Mouse (Mus musculus) embryonic facial prominence, embryonic 14.5 days (tissue): ENCODE data around the gene Efemp2. TPM values are rescaled to one million over a fixed set of nuclear protein-coding genes. Genes with fewer than 3 reads are reported as not detected.

Experiments used
- ATAC-seq: fragments of 200-750 bp; cut with Nextera tagmentation; 2 replicates; pipeline ENCODE4 v1.8.0; 2017; ENCODE audit warnings: low read depth, moderate number of reproducible peaks, moderate TSS enrichment
- DNase-seq: peaks from one replicate; pipeline ENCODE4 v3.0.0-alpha.2; 2015; ENCODE audit warnings: low spot score
- H3K27ac ChIP-seq: fragments of 300-500 bp; sonication (generic); replicated peaks from 2 replicates; pipeline ENCODE4 v1.5.1; 2014; ENCODE audit warnings: low read depth, mild to moderate bottlenecking, low read length, moderate library complexity
- H3K27me3 ChIP-seq: fragments of 300-500 bp; sonication (generic); replicated peaks from 2 replicates; pipeline ENCODE4 v1.6.1; 2014; ENCODE audit warnings: low read length; ENCODE audit not compliant: control insufficient read depth, insufficient read depth
- H3K36me3 ChIP-seq: fragments of 300-500 bp; sonication (generic); 2 replicates; pipeline ENCODE4 v1.6.1; 2014; ENCODE audit warnings: low read length, mixed read lengths; ENCODE audit not compliant: control insufficient read depth, insufficient read depth
- H3K4me1 ChIP-seq: fragments of 300-500 bp; sonication (generic); 2 replicates; pipeline ENCODE4 v1.6.1; 2014; ENCODE audit warnings: antibody characterized with exemption, low read length; ENCODE audit not compliant: control insufficient read depth, insufficient read depth
- H3K4me2 ChIP-seq: fragments of 300-500 bp; sonication (generic); 2 replicates; pipeline ENCODE4 v1.6.1; 2014; ENCODE audit warnings: low read depth, mild to moderate bottlenecking, low read length, moderate library complexity, mixed read lengths
- H3K4me3 ChIP-seq: fragments of 300-500 bp; sonication (generic); 2 replicates; pipeline ENCODE4 v1.5.1; 2014; ENCODE audit warnings: low read depth, mild to moderate bottlenecking, low read length
- H3K9ac ChIP-seq: fragments of 300-500 bp; sonication (generic); 2 replicates; pipeline ENCODE4 v1.6.1; 2014; ENCODE audit warnings: low read depth, mild to moderate bottlenecking, low read length, moderate library complexity, mixed read lengths
- H3K9me3 ChIP-seq: fragments of 300-500 bp; sonication (generic); 2 replicates; pipeline ENCODE4 v1.6.1; 2016; ENCODE audit warnings: low read length; ENCODE audit not compliant: control insufficient read depth
- WGBS: fragments of 180-500 bp; shearing (Covaris S2); extraction: QIAGEN DNeasy Blood & Tissue Kit; methylation state at CpG from one replicate; pipeline ENCODE4 v1.1.7; 2014; 5-methylcytosine and 5-hydroxymethylcytosine counted together
- polyA plus RNA-seq: library from polyadenylated mRNA; unstranded; fragments of >200 nt; fragmentation: Nextera tagmentation; extraction: Ambion mirVana; gene quantifications from 2 replicates; pipeline ENCODE4 v1.2.1, GENCODE M21; 2014

Efemp2 gene
- polyA plus RNA-seq, 1 experiment from 2014 or later, result 175 TPM

DNA sequence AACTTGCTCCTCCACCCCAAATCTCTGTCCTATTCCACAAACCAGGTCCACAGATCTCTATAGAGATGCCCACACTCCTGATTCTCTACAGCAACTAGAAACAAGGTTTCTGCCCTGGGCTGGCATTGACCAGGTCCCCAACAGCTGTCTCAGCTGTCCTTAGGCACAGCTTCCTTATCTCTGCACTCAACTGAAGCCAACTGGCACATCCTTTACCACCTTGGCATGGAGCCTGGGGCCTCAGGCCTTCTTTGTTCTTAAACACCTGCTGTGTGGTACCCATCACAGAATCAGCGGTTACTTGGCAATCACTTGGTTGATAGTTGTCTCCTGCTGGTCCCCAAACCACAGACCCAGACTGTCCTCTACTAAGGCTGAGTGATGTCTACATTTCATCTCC lies 43.3 kb upstream of the Efemp2 start:
- no peak for DNase-seq
- 94% methylated on average over 1 of the region's 1 CpGs for WGBS
- Histone ChIP-seq H3K36me3 (peaks cover 25% of the 10 kb centered on the region), H3K4me3 (no peak overlapping the region), H3K27ac (no peak overlapping the region), H3K27me3 (no peaks in the 10 kb centered on the region), H3K4me2 (no peak overlapping the region), H3K9ac (no peak overlapping the region), H3K9me3 (no peaks in the 10 kb centered on the region), H3K4me1 (peaks cover 26% of the 10 kb centered on the region)
- no peak for ATAC-seq

DNA sequence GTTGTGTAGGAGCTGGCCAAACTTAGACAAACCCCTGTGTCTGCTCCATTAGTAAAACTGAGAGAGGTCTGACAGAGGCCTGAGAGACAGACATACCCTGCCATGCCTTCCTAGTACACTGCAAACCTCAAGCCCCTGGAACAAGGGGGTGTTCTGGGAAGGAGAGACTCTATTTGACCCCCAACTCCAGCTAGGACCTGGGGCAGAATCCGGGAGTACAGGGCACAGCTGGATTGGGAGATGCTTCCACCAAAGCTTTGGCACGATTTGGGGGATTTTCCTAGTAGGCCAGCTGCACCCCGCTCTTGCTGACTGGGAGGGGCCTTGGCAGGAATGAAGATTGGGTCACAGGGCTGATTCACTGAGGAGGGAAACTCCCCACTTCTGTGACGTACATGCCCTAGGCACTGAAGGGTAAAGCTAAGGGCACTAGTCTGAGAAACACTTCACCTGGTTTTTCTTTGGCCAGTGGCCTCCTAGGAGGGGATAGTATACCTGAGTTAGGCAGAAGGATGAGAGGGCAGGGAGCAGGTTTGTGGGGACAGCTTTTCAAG lies 41.8 kb upstream of the Efemp2 start:
- Histone ChIP-seq H3K4me3 (no peak overlapping the region), H3K27me3 (no peaks in the 10 kb centered on the region), H3K4me1 (peaks cover 15% of the 10 kb centered on the region), H3K9ac (no peak overlapping the region), H3K36me3 (peaks cover 15% of the 10 kb centered on the region), H3K27ac (no peak overlapping the region), H3K4me2 (no peak overlapping the region), H3K9me3 (no peaks in the 10 kb centered on the region)
- 67% methylated on average over 4 of the region's 4 CpGs for WGBS
- DNase-seq (no peak), ATAC-seq (no peak)

DNA sequence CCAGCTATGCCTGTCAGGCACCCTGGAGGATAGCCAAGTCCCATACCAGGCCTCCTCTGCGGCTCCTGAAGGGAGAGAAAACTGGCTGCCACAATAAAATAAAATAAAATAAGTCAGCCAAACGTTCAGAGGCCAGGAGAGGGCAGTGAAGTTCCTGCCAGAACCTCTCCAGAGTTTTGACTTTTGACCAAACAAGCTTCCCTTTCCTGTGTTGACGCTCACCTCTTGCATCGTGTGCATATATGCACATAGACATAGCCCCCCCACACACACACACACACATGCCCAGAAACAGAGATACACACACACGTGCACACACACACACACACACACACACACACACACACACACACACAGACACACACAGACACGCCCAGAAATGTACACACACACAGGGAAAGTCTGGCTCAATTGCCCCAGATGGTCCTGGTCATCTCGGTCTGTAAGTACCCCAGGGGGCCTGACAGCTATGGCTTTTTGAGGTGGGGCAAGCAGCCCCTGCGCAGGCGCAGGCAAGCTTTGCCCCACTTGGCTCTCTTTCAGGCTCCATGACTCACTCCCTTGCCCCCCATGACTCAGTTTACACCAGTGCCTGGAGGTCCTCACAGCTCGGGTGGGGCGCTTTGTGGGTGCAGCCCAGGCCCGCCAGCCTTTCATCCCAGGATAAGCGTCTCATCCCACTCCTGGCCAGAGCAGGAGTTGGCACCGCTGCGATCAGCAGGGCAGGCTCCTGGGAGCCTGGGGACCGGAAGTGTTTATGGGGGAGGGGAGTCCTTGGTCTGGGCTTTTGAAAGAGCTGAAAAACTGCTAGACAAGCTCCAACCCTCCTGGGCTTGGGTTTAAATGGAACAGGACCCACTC lies 40.5 kb upstream of the Efemp2 start:
- ATAC-seq, result peak; percentile 64
- H3K27ac ChIP-seq, result no peak overlapping the region; the same call in none of the 2 replicates
- 7% methylated on average over 13 of the region's 16 CpGs for WGBS

DNA sequence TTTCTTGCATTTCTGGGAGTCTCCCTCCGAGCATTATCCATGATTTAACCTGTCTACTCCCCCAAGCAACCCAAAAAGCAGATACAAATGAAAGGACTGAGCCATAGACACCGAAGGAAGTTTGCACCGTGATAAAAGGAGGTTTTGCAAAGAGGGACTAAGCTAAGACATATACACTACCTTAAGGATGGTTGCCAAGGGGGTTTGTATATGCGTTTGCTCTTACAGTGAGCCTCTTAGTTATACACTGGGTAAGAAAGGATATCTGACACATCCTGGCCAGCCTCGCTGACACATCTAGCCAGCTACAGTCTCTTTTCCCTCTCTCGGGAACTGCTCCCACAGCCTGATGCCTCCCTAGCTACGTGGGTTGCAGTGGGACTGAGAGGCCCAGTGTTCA lies 39.8 kb upstream of the Efemp2 start:
- ATAC-seq, result no peak
- H3K9ac ChIP-seq, result peak overlapping the region; percentile 58; the same call in 1 of the 2 replicates
- WGBS, result 64% methylated on average over 7 of the region's 7 CpGs
- DNase-seq, result no peak
- peaks cover 15% of the 10 kb centered on the region for H3K4me1 ChIP-seq
- H3K4me3 ChIP-seq, result no peak overlapping the region; the same call in 1 of the 2 replicates
- H3K9me3 ChIP-seq, result no peaks in the 10 kb centered on the region
- no peak overlapping the region for H3K27ac ChIP-seq
- peak overlapping the region; percentile 65 for H3K4me2 ChIP-seq
- no peaks in the 10 kb centered on the region for H3K36me3 ChIP-seq
- no peaks in the 10 kb centered on the region for H3K27me3 ChIP-seq

More for the DNA sequence above, 40.5 kb upstream of the Efemp2 start:
- DNase-seq, result peak; percentile 80
- Histone ChIP-seq H3K9me3 (no peaks in the 10 kb centered on the region), H3K27me3 (no peaks in the 10 kb centered on the region), H3K9ac (peak overlapping the region; percentile 58), H3K4me2 (peak overlapping the region; percentile 65), H3K36me3 (0 out of 2 replicates have a peak, but pooled peaks cover 3% of the 10 kb centered on the region), H3K4me1 (peaks cover 15% of the 10 kb centered on the region), H3K4me3 (peak overlapping the region; percentile 32)

DNA sequence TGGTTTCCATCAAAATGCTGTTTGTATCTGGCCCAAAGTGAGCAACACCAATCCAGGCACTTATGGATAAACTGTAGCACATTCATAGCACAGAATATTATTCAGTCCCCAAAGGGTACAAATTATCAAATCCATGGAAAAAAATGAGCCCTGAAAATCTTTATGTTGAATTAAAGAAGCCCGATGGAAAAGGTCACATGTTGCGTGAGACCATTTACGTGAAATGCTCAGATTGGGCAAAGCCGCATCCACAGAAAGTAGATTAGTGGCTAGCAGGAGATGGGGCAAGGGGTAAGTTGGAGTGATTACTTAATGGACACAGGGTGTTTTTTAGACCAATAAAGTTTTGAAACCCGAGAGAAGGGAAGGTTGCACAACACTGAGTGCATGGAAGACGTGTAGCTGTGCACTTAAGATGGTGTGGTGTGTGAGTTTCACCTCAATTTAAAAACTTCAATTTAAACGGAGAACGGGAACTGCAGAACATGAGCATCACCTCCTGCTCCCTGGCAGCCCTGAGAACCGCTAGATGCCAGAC lies 29.3 kb upstream of the Efemp2 start:
- H3K9ac ChIP-seq, result no peak overlapping the region
- ATAC-seq (no peak), DNase-seq (no peak)
- WGBS, result 63% methylated on average over 9 of the region's 9 CpGs
- H3K4me3 ChIP-seq, result no peak overlapping the region
- no peaks in the 10 kb centered on the region for H3K36me3 ChIP-seq
- H3K9me3 ChIP-seq, result peaks cover 4% of the 10 kb centered on the region; the same call in 1 of the 2 replicates
- H3K4me1 ChIP-seq, result 0 out of 2 replicates have a peak, but pooled peaks cover 4% of the 10 kb centered on the region
- H3K27me3 ChIP-seq, result peaks cover 28% of the 10 kb centered on the region
- no peak overlapping the region for H3K27ac ChIP-seq
- H3K4me2 ChIP-seq, result no peak overlapping the region

DNA sequence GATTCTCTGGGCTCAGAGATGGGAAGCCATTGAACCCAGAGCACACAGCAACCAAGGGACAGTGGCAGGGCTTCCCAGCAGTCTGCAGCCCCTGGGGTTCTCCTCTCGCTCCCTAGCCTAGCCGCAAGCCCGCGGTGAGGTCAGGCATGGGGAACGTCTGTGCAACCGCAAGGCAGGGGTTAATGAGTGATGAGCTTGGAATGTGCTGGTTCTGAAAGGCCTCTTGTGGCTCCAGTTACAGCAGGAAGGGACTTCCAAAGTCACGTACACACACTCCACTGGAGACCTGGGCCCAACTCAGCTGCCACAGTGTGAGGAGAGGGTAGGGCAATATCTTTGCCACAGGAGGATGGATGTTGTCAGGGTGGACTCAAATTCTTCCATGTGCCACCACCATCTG lies 28.8 kb upstream of the Efemp2 start:
- WGBS, result 31% methylated on average over 7 of the region's 7 CpGs
- ATAC-seq (no peak), DNase-seq (peak; percentile 11)
- Histone ChIP-seq H3K9ac (no peak overlapping the region), H3K36me3 (no peaks in the 10 kb centered on the region), H3K4me1 (0 out of 2 replicates have a peak, but pooled peaks cover 4% of the 10 kb centered on the region), H3K27ac (no peak overlapping the region), H3K9me3 (peaks cover 4% of the 10 kb centered on the region; the same call in 1 of the 2 replicates), H3K4me2 (no peak overlapping the region), H3K27me3 (peaks cover 33% of the 10 kb centered on the region), H3K4me3 (no peak overlapping the region)

DNA sequence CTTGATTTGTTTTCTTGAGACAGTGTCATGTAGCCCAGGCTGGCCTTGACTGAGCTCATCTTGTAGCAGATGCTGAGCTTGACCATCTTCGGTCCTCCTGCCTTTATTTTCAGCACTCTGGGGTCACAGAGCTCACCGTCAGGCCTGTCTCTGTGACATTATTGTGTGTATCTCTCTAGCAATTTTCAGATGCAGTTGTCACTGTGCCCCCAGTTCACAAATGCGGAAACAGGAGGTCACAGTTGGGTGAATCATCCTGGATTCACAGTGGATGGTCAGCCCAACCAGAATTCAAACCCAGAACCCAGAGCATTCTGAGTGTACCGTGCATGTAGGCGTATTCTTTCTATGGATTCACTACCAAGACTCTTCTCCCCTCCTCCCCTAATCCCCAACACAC lies 28.0 kb upstream of the Efemp2 start:
- WGBS, result 95% methylated on average over 5 of the region's 5 CpGs
- DNase-seq (no peak), ATAC-seq (no peak)
- no peak overlapping the region for H3K4me3 ChIP-seq
- H3K4me1 ChIP-seq, result 0 out of 2 replicates have a peak, but pooled peaks cover 4% of the 10 kb centered on the region
- no peak overlapping the region for H3K4me2 ChIP-seq
- no peak overlapping the region for H3K9ac ChIP-seq
- H3K27me3 ChIP-seq, result peaks cover 36% of the 10 kb centered on the region
- H3K27ac ChIP-seq, result no peak overlapping the region
- no peaks in the 10 kb centered on the region for H3K36me3 ChIP-seq
- H3K9me3 ChIP-seq, result peaks cover 4% of the 10 kb centered on the region; the same call in 1 of the 2 replicates

DNA sequence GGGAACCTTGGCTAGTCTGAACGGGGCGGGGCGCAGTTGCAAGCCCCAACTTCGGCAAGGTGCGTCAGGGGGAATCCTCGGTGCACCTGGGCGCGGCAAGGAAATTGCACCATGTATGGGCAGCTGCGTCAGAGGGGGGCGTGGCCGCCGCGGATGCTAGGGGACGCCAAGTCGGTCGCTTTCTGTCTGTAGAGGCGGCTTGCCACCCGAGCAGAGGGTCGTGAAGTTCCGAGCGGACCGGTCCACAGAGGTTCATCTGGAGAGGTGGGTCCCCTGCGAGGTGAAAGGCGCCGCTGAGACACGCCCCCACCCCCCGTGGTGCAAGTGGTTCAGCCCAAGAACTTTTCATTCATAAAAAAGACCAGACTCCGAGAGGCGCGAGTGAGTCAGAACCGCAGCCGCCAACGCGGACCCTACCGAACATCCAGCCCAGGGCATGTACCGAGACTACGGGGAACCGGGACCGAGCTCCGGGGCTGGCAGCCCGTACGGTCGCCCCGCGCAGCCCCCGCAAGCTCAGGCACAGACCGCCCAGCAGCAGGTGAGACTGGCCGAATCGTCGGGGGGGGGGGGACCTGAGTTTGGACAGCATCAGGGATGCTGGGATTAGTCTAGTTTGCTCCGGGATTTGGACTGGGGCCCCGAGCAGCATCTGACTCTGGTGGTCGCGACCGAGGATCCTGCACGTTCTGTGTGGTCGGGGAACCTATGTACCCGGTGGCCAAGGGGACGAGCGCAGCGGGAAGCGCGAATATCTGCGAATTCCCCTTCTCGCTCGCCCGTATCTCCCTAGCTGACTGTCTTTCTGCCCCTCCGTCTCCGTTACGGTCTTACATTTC lies 26.0 kb upstream of the Efemp2 start, which contains the start of gene Fosl1:
Fosl1 (plus strand) TSS at position 33 of the 839 bp plus-strand sequence.
- peak; percentile 70 for ATAC-seq
- peak; percentile 72 for DNase-seq
- Histone ChIP-seq H3K4me3 (peak within 1 kb of the TSS; percentile 58), H3K27ac (no peak within 1 kb of the TSS), H3K4me2 (peak within 1 kb of the TSS; percentile 94), H3K9me3 (peaks cover 4% of the 10 kb centered on the region; the same call in 1 of the 2 replicates), H3K9ac (peak within 1 kb of the TSS; percentile 55), H3K27me3 (peaks cover 36% of the 10 kb centered on the region), H3K36me3 (no peaks in the 10 kb centered on the region), H3K4me1 (0 out of 2 replicates have a peak, but pooled peaks cover 4% of the 10 kb centered on the region)
- whole genome bisulfite sequencing, result under 1% methylated on average over 59 of the region's 70 CpGs
